Mouse (Mus musculus) kidney, postnatal 36 days (tissue): ENCODE data around the gene Dcst2.
A peak's percentile ranks its signal among the peaks of the same experiment; 100 is the strongest.

Experiments used
- DNase-seq, 2 experiments: peaks; one replicate each; pipeline ENCODE4 v3.0.0; 2021 to 2022; ENCODE audit warnings: mixed read lengths in 2 of 2

Dcst2 gene

DNA sequence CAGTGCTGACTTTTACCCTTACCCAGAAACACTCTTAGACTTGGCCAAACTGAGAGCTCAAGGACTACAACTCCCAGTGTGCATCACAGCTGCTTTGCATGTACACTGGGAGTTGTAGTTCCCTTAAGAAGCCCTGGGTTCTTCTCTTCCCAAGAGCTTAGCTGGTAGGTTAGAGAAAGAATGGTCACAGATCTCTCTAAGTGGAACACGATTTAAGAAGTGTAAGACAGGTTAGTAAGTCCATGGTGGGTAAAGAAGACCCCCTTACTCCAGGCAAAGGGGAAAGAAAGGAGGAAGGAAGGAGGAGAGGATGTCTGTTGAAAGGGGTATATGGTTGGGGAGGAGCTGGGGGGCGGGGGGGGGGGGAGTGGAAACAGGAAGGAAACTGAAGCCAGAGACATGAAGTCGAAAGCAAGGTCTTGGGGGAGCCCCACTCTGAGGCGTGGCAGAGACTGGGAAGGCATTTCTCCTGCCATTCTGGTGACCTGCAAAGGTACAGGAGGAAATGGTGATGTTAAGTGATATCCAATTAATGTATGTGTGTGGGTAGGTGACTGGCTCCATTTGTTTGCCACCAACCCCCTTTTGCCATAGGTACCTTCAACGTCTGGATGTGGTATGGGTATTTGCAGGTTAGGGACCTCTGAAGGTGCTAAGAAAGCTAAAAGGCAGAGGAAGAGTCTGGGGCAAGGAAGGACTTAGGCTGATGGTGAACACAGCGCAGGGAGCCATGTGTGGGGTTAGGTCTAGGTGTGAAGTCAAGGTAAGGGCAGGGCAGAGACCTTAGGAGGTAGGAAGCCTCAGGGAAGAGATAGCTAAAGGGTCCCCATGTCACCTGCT, 27.3 kb downstream of the Dcst2 start:
- DNase-seq: peak; percentile 37 to 50

DNA sequence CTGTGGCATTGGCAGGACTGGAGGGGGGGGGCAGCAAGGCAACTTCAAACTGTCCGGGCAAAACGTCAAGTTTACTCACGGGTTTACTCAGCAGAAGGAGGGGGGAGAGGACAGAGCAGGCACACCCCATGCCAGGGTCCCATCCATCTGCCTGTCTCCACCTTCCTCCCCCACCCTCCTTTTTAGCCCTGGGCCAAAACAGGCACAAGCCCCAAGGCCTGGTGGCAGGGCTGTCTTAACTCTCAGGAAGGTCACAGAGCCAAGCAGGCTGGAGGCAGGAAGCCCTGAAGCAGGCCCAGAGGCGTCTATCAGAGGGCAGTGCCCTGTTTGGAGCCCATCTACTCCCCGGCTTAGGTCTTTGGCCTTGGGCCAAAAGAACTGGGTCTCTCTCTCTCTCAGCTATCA, 28.3 kb downstream of the Dcst2 start:
- peak; percentile 35 to 51 for DNase-seq

- DNase-seq: peak in 1 of 2 experiments; percentile 62
Measured at GRCm38 (mm10) chr3:89390699-89391662, 29.2 kb downstream of the Dcst2 start.

DNA sequence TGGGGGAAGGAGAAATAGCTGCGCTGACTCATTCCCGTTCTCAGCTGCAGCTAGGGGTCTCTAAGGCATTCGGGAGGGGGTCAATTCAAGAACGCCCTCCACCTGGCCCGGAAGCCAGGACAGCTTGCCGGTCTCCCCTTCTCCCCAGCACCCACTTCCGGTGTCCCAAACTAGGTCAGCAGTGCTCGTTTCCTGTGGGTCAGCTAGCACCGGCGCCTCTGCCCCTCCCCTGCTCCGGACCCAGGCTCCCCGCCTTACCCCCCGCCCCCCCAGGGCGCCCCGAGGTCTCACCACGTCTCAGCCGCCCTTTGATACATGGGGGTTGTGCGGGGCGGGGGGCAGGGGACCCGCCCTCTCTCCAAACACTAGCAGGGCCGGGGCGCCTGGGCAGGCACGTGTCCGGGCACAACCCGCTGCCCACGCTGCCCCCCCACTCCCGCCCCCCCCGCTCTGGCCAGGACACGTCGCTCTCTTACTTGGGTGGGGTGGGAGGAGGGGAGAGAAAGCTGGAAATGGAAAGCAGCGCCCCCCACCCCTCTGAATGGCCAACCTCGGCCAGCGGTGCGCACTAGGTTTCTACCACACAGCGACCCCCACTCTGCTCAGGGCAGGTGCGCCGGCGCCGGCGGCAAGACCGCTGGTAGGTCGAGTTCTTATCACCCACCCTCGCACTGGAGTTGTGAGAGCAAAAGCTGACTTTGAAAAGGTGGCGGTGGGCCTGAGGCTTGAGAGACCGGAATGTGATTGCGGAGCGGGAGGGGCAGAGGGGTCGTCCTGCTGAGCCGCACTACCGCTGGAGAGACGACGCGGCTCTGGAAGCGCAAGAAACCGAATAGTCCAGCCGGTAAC, 30.1 kb downstream of the Dcst2 start:
- peak; percentile 80 for DNase-seq

GRCm38 (mm10) chr3:89392871-89393311, 31.1 kb downstream of the Dcst2 start:
- peak; percentile 54 to 77 for DNase-seq

GRCm38 (mm10) chr3:89393605-89394004, 31.8 kb downstream of the Dcst2 start:
- peak; percentile 99 to 100 for DNase-seq

DNA sequence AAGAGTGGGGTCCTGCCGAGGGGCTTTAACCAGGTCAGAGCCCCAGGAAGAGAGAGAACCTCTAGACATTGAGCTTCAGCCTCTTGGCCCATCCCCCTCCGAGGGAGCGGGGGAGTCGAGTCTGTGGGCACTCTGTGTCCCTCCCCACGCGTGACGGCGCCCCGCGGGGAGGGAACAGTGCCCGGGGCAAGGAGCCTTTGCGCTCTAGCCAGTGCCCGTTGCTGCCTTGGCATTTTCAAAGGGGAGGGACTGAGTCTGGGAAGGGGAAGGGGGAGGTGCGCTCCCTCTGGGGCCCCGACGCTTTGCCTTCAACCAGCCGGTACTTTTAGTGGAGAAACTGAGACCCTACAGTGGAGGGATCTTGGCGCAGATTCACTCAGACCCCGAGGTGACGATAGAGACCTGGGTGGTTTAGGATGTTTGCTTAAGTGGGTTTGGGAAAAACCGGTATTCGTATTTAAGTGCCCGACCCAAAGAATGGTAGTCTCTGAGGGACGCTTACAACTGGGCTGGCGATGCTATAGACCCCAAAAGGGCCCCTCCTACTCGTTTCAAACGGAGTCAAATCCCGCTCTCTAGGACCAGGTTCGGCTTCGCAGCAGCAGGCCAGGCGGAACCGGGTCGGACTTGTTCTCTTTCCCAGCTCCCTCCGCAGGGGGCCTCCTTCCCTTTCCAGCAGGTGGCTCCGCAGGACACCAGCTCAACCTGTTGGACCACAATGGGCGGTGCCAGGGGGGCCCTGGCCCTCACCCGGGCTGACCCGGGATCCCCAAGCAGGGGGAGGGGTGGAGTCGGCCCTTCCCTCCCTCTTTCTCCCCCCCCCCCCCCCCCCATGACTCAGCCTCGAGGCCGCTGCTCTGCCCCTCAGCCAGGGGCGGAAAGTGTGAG, 32.5 kb downstream of the Dcst2 start, which contains the start of gene Zbtb7b:
Zbtb7b (minus strand) TSS at position 771 of the 888 bp plus-strand sequence.
- DNase-seq: peak; percentile 93 to 94

GRCm38 (mm10) chr3:89394894-89395256, 33.1 kb downstream of the Dcst2 start:
- peak; percentile 92 to 95 for DNase-seq

GRCm38 (mm10) chr3:89395419-89395805, 33.6 kb downstream of the Dcst2 start:
- DNase-seq: peak in 1 of 2 experiments; percentile 36

DNA sequence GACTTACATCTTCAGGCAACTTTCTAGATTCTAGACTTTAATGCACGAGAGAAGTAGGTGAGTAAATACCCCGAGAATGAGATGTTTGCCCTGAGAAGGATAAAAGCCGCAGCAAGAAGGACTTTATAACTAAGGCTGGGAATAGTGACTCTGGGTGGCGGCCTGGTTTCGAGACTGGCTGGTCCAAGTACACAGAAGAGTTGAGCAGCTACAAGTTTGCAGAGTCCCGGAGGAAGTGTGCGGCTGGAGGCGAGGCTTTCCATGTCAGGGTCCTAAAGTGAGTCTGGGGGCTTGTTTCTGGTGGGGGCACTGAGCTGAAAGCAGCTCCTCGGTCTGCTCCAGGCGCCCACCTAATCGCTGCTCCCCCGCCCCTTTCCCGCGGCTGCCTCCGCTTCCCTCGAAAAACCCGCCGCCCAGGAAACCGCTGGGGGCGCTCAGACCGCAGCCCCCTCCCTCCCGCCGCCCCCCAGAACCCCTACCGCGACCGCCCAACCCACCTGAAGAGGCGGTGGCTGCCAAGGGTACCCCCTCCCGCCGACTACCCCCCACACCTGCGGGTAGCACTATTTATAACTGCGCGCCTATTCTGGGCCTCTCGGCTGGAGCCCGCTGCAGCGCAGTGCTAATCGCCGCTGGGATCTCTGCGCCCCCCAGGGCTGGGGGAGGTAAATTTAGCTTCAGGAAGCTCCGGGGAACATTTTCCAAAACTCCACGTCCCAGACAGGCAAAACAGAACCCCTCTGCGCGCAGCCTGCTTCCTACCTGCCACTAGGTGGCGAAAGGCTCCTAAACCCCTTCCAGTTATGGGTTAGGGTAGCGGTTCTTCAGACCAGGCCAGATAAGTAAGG, 34.3 kb downstream of the Dcst2 start:
- peak; percentile 79 to 83 for DNase-seq

DNA sequence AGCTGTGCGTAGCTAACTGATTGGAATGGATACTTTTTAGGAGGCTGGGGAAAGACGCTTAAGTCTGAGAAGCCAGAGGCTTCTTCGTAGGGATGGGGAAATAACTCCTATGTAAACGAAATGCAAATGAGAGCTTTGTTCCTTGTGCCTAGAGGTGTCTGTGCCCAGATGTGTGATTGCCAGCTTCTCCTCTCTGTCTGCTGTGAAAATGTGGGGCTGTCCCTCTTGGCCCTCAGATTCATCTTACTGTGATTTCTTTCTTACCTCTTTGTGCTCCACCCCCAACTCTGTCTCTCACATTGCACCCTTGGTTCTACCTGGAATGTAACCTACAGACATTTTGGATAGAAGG, 34.9 kb downstream of the Dcst2 start:
- DNase-seq: peak in 1 of 2 experiments; percentile 18

- DNase-seq: no peak
Measured at GRCm38 (mm10) chr3:89401329-89401728, 39.6 kb downstream of the Dcst2 start.

DNA sequence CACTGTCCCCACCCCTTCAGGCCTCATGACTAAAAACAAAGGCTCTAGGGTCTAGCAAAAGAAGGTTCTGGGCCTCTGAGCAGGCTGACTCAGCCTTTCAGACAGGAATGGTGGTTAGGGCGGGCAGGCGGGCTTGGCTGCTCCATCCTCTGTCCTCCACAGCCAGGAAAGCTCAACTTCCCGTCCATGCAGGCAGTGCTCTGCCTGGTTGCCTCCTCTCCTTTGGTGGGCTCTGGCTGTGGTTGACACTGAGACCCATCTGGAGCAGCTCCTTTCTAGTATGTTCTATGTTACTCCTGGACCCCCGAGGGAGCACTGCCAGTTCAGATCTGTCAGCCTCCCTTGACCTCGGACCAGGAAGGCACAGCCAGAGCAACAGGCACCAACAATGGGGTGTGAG, 40.9 kb downstream of the Dcst2 start, which contains the start of gene Lenep:
Lenep (minus strand) TSS at position 101 of the 400 bp plus-strand sequence.
- no peak for DNase-seq

DNA sequence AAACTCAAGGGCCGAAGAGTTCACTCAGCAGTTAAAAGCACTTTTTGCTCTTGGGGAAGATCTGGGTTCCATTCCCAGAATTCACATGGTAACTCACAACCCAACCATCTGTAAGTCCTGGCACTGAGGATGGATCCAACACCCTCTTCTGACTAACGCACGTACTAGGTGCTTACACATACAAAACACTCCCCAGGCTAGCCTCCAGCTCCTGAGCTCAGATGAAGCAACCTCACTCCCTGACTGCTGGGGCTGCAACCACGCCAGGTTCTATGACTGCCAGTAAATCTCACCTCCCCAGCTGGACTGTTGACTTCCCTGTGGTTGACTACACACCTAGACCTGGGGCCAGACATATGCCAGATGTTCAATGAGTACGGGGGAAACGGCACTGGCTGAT, 45.1 kb downstream of the Dcst2 start:
- DNase-seq: no peak

GRCm38 (mm10) chr3:89408448-89408847, 46.7 kb downstream of the Dcst2 start:
- DNase-seq: no peak

DNA sequence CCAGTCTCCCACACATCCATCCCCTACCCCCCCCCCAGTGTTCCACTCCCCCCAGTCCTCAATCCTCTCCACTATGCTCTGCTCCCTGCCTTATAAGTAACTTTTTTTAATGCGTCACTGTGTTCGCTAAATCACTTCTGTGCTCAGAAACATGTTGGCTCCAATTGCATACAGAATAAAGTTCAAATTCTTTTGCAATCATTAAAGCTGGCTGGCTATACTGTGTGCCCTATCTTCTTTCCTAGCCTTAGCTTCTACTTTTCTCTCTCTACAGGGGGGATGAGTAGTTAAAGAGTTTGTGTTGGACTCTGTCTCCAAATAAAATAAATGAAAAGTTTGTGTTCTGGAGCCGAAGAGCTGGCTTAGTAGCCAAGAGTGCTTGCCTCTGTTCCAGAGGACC, 47.9 kb downstream of the Dcst2 start:
- DNase-seq: no peak

GRCm38 (mm10) chr3:89410864-89411263, 49.1 kb downstream of the Dcst2 start:
- no peak for DNase-seq

DNA sequence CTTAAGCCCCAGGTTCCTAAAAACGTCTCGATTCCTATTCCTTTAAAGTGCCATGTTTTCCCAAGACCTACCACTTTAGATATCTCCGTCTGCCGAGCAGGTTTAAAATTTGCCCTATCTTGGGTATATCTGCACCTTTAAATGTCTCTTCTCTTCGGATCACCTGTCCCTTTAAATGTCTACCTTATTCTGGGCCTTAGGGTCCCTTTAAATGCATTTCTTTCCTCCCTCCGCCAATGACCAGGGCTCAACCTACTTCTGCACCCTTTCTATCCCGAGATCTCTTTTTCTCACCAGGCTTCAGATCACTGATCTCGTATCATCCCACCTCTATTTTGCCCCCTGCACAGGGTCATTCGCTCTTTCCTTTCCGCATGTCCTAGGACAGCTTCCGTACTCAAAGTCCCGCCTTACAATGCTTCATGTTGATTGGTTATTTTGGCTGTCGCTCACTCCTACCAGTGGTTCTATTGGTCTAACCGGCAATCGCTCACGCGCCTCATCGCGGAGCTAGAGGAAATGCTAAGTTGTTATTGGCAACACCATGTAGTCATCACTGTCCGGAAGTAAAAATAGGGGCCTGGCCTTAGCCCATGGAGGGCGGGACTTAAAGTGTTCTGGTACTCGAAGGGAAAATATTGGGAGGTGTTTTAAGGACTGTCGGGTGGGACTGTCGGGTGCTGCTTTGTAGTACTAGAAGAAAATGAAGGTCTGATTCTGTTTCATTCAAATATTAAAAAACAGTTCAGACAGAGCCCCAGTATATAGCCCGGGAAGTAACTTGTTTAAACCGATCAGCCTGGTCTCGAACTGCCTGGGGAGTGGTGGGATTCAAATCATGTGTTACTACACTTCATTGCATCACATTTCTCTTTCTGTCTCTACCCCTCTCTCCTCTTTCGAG, 50.0 kb downstream of the Dcst2 start, which contains the start of gene Flad1:
Flad1 (minus strand) TSS at position 381 of the 904 bp plus-strand sequence.
- peak; percentile 96 to 99 for DNase-seq

GRCm38 (mm10) chr3:89416158-89416557, 54.4 kb downstream of the Dcst2 start:
- DNase-seq: no peak
